Mouse (Mus musculus) embryonic stem cell, embryonic (primary cell): ENCODE measurements around the gene Dhdh.

Experiments used
- CTCF ChIA-PET, 4 experiments: fragments of 300-600 bp in 2 of 4; fragments of 350-600 bp in 2 of 4; sonication (Branson Sonifier 250); formaldehyde crosslinking; loops; one replicate each; lab custom pipeline; 2022; ENCODE audit warnings: inconsistent platforms in 2 of 4; lab: Charles Lee
- POLR2A ChIA-PET, 4 experiments: fragments of 300-600 bp in 2 of 4; fragments of 350-600 bp in 2 of 4; sonication (Branson Sonifier 250); formaldehyde crosslinking; loops; one replicate each; lab custom pipeline; 2022; ENCODE audit warnings: antibody characterized with exemption in 4 of 4, inconsistent platforms in 1 of 4; lab: Charles Lee

Gene Dhdh

DNA sequence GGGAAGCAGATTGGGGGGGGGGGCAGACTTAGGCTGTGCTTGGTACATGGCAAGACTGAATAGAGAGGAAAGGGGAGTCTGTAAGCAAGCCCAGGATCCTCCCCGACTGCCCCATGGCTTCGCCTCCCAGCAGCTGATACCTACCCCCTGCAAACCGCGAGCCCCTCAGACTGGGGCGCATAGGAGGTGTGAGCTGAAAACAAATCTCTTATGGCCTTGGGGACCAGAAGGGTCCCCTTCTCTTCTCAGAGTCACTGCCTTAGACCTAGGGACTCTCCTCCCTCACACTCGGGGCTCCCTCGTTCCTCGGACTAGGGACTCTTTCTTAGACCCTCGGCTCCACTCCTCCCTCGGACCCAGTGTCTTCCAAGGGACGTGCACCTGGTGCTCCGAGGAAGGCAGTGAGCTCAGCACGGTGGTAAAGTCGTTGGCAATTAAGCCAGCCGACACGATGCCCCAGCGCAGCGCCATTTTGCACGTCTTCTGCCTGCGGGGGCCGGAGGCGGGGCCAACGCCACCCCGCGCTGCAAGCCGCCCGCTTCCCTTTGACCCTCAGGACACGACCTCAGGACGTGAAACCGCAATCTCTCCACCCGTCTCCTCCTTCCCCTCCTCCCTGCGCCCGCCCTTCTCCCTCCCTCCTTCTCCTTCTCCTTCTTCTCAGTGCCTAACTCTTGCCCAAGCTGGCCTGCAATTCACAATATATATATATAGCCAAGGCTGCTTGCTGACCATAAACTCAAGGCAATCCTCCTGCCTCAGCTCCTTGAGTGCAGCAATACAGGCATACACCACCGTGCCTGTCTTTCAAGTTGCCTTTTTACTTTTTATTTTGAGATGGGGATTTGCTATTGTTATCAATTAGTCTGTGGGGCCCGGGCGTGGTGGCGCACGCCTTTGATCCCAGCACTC is at the start of gene Dhdh:
TSS of gene Dhdh (minus strand) at position 513 of the 912 bp plus-strand sequence.
- CTCF ChIA-PET, result interaction anchor here in 3 of 4 experiments (0.6 to 2.4 kb wide), 10 partner anchors 10 to 284 kb away, joined by 3 to 9 read pairs (median 4); partner anchors contain the start of gene Ccdc155 (in 1 of the 3)
- POLR2A ChIA-PET, result interaction anchor here in 3 of 4 experiments (0.5 to 4.4 kb wide), 60 partner anchors 8 to 1260 kb away, joined by 3 to 23 read pairs (median 4); partner anchors contain the start of genes Bax (in 2 of the 3), Ftl1 (in 2 of the 3), Nucb1 (in 2 of the 3) and Plekha4 (in 2 of the 3)

DNA sequence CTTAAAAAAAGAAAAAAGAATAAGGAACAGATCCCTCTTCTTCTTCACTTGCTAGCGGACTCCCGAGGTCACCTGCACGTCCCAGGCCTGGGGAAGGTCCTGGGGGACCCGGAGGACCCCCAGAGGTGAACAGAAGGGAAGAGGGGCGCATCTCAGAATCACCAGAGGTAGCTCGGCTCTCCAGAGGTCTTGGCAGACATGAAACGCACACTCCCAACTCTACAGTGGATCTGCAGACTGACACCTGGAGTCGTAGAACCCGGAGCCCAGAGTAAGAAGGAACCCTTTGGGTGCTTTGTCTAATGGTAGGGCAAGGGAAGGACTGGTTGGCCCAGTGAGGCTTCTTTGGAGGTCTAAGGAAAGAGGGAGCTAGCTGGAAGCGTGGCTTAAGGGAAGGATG is 49.0 kb upstream of the Dhdh start:
- ChIA-PET POLR2A (interaction anchor here in 3 of 4 experiments (0.7 to 6.1 kb wide), 14 partner anchors 11 to 172 kb away, joined by 3 to 79 read pairs (median 5); partner anchors contain the start of genes Plekha4 (in 3 of the 3), Ppp1r15a (in 3 of the 3), Ftl1 (in 2 of the 3) and Hsd17b14 (in 1 of the 3)), CTCF (interaction anchor here in 3 of 4 experiments (0.7 to 1.5 kb wide), 5 partner anchors 51 to 102 kb away, joined by 3 to 7 read pairs (median 3); no protein-coding TSS in a partner anchor)

DNA sequence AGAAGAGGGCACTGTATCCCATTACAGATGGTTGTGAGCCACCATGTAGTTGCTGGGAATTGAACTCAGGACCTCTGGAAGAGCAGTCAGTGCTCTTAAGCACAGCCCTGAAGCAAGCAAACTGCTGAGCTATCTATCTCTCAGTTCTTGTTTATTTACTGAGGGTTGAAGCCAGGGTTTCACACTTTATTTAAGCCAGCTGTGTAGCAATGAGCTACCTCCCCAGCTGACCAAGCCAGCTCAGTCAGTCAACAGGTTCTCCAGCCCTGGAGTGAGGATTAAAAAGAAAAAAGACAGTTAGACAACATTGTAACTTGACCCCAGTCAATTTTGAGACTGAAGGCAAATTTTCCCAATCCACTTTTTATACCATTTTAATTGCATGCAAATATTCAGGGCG is 47.1 kb upstream of the Dhdh start:
- POLR2A ChIA-PET, result interaction anchor here in 3 of 4 experiments (0.6 to 3.2 kb wide), 19 partner anchors 9 to 181 kb away, joined by 3 to 20 read pairs (median 4); partner anchors contain the start of genes Plekha4 (in 3 of the 3), Ppp1r15a (in 3 of the 3) and Ftl1 (in 1 of the 3)
- CTCF ChIA-PET, result interaction anchor here (0.5 to 1.1 kb wide), 9 partner anchors 8 to 169 kb away, joined by 3 to 10 read pairs (median 4); partner anchors contain the start of gene Ppfia3 (in 1 of the 4)

- ChIA-PET POLR2A (interaction anchor here in 3 of 4 experiments (1.0 to 1.3 kb wide), 10 partner anchors 8 to 71 kb away, joined by 3 to 6 read pairs (median 4); partner anchors contain the start of genes Ftl1 (in 1 of the 3) and Nucb1 (in 1 of the 3)), CTCF (interaction anchor here in 3 of 4 experiments (0.7 to 1.0 kb wide), 3 partner anchors 9 to 308 kb away, joined by 3 to 9 read pairs (median 4); no protein-coding TSS in a partner anchor)
Observed at GRCm38 (mm10) chr7:45530643-45531042, 42.0 kb upstream of the Dhdh start.

GRCm38 (mm10) chr7:45529461-45529860 is 40.9 kb upstream of the Dhdh start:
- POLR2A ChIA-PET, result interaction anchor here in 3 of 4 experiments (0.7 to 5.5 kb wide), 15 partner anchors 8 to 225 kb away, joined by 3 to 56 read pairs (median 5); partner anchors contain the start of gene Ftl1 (in 1 of the 3)
- CTCF ChIA-PET, result interaction anchor here in 2 of 4 experiments (0.5 to 2.4 kb wide), 3 partner anchors 60 to 403 kb away, joined by 3 to 6 read pairs (median 3); no protein-coding TSS in a partner anchor

DNA sequence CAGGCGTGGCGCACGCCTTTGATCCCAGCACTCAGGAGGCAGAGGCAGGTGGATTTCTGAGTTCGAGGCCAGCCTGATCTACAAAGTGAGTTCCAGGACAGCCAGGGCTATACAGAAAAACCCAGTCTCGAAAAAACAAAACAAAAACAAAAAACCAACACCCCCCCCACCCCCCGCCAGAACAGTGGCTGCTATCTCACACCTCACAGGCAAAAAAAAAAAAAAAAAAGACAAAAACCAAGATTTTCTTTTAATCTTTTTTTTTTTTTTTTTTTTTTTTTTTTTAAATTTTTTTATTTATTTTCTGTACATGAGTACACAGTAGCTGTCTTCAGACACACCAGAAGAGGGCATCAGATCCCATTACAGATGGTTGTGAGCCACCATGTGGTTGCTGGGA is 38.6 kb upstream of the Dhdh start:
- ChIA-PET POLR2A (interaction anchor here in 3 of 4 experiments (0.6 to 7.9 kb wide), 41 partner anchors 8 to 194 kb away, joined by 3 to 140 read pairs (median 12); partner anchors contain the start of genes Hsd17b14 (in 3 of the 3), Bax (in 2 of the 3), Bcat2 (in 2 of the 3) and Fut1 (in 2 of the 3)), CTCF (interaction anchor here in 2 of 4 experiments (0.6 to 1.2 kb wide), 3 partner anchors 9 to 23 kb away, joined by 3 to 4 read pairs (median 4); no protein-coding TSS in a partner anchor)

DNA sequence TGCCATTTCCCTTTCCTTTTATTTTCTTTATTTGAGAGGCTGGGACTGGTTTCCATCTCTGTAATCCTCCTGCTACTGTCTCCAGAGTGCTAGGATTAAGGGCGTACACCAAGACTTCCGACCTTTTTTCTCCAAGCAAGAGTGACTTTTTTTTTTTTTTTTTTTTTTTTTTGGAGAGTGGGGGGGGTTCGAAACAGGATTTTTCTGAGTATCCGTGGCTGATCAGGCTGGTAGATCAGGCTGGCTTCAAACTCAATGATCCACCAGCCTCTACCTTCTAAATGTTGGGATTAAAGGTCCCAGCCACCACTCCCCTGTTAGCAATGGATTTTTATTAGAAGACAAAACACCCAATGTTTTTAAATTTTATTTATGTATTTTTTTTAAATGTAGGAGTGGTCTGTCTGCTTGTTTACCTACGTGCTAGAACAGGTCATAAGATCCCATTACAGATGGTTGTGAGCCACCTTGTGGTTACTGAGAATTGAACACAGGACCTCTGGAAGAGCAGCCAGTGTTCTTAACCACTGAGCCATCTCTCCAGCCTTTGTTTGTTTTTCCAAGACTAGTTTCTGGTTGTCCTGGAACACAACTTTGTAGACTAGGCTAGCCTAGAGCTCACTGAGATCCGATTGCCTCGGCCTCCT is 38.0 kb upstream of the Dhdh start:
- CTCF ChIA-PET, result interaction anchor here in 3 of 4 experiments (0.6 to 1.3 kb wide), 9 partner anchors 10 to 67 kb away, joined by 3 to 9 read pairs (median 3); no protein-coding TSS in a partner anchor
- POLR2A ChIA-PET, result interaction anchor here (0.6 to 7.9 kb wide), 155 partner anchors 8 to 825 kb away, joined by 3 to 140 read pairs (median 5); partner anchors contain the start of genes Ftl1 (in 4 of the 4), Bax (in 3 of the 4), Bcat2 (in 3 of the 4) and Fut1 (in 3 of the 4)

GRCm38 (mm10) chr7:45525809-45526473 is 37.3 kb upstream of the Dhdh start, which contains the start of the genes Ppp1r15a and Plekha4:
Gene Ppp1r15a, minus strand, starts transcription at chr7:45526268.
Gene Plekha4, plus strand, starts transcription at chr7:45526330.
- POLR2A ChIA-PET, result interaction anchor here (0.6 to 7.9 kb wide), 166 partner anchors 8 to 828 kb away, joined by 3 to 140 read pairs (median 5); partner anchors contain the start of genes Ftl1 (in 4 of the 4), Bax (in 3 of the 4), Bcat2 (in 3 of the 4) and Fut1 (in 3 of the 4)
- CTCF ChIA-PET, result interaction anchor here in 2 of 4 experiments (0.6 to 1.3 kb wide), 11 partner anchors 9 to 67 kb away, joined by 3 to 9 read pairs (median 3); partner anchors contain the start of gene Tulp2 (in 1 of the 2)

DNA sequence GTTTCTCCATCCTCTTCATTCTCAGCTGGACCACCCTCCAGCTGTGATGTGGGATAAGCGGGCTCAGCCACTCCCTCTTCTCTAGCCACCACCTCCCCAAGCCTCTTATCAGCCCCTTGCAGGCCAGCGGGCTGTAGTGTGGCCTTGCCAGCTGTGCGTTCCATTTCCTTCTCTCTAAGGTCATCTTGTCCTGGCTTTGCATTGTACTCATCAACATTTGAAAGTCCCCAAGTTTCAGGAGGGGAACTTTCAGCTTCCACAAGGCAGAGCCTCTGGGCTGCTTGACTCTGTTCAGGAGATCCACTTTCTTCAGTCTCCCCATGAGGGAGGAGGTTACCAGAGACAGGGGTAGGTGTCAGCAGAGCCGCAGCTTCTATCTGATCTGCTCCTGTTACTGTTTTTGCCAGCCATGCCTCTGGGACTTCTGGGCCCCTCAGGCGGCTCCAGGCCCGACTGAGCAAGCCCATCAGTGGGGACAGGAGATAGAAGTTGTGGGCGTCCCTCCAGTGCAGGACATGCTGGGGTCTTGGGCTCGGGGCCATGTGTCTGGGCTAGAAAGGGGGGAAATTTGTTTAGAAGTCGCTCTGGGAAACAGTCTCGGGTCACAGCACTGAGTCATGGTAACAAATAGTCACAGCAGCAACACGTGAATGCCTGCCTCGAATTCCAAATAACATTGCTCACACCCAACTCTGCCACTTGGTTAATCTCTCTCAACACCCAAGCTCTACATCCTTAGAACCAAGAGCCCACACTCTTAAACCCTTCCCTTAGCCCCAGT is 36.4 kb upstream of the Dhdh start:
- POLR2A ChIA-PET, result interaction anchor here (0.5 to 7.9 kb wide), 87 partner anchors 8 to 797 kb away, joined by 3 to 140 read pairs (median 7); partner anchors contain the start of genes Bax (in 3 of the 4), Hsd17b14 (in 3 of the 4), Bcat2 (in 2 of the 4) and Ftl1 (in 2 of the 4)
- CTCF ChIA-PET, result interaction anchor here in 2 of 4 experiments (0.5 to 1.3 kb wide), 6 partner anchors 10 to 259 kb away, joined by 3 read pairs; partner anchors contain the start of gene Tulp2 (in 1 of the 2)

DNA sequence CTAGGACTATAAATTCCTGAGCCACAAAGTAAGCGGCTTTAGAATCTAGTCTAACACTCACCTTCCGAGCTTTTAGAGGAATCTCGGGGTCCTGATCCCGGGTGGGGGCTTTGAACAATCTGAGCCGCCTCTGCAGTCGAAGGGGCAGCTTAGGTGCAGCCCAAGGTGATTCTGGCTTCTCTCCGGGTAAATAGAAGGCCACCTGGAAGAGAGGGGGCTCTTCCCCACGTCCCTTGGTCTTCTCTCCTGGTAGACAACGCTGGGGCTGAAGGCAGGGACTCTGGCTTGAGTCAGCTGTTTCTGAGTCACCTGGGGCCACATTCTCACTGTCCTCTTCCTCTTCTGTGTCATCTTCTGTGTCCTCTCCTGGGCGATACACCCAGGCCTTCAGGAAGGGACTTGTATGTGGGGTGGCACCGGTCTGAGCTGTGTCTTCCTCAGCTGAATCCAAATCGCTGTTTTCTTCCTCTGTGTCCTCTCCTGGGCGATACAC is 35.1 kb upstream of the Dhdh start:
- POLR2A ChIA-PET, result interaction anchor here (0.7 to 7.9 kb wide), 29 partner anchors 9 to 255 kb away, joined by 3 to 140 read pairs (median 14); partner anchors contain the start of genes Bax (in 2 of the 4), Bcat2 (in 2 of the 4), Hsd17b14 (in 2 of the 4) and Dhdh (in 1 of the 4)

GRCm38 (mm10) chr7:45522957-45523676 is 34.5 kb upstream of the Dhdh start:
- ChIA-PET CTCF (interaction anchor here in 2 of 4 experiments (1.2 to 1.5 kb wide), 3 partner anchors 15 to 57 kb away, joined by 3 to 4 read pairs (median 3); partner anchors contain the start of gene Bax (in 1 of the 2)), POLR2A (interaction anchor here (0.7 to 7.9 kb wide), 43 partner anchors 8 to 469 kb away, joined by 3 to 140 read pairs (median 6); partner anchors contain the start of genes Bax (in 4 of the 4), Bcat2 (in 2 of the 4), Hsd17b14 (in 2 of the 4) and Dhdh (in 1 of the 4))

More for the DNA sequence above, 35.1 kb upstream of the Dhdh start:
- CTCF ChIA-PET, result no interaction called here

DNA sequence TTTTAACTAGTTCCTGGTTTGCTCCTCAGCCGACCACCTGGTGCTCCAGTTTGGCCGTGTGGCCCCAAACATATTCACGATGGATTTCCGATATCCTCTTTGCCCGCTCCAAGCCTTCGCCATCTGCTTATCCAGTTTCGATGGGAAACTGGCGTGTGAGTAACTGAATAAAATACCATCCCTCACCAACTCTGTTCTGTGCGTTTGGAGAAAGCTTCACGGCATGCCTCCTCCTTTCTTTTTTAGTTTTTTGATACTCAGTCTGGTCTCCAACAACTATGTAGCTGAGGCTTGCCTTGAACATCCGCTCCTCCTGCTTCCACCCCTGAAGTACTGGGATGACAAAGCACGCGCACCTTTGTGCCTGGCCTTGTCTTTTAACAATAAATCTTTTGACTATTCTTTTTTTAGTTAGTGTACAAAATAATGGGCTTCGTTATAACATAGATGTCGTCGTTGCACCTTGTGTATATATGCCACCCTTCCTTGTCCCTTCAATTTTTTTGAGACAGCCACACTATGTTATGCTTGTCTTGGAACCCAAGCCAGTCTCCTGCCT is 33.7 kb upstream of the Dhdh start:
- POLR2A ChIA-PET, result interaction anchor here (0.6 to 7.9 kb wide), 61 partner anchors 8 to 468 kb away, joined by 3 to 140 read pairs (median 5); partner anchors contain the start of genes Bax (in 4 of the 4), Bcat2 (in 2 of the 4), Dhdh (in 2 of the 4) and Ftl1 (in 2 of the 4)
- CTCF ChIA-PET, result interaction anchor here (0.5 to 1.7 kb wide), 30 partner anchors 8 to 918 kb away, joined by 3 to 11 read pairs (median 4); partner anchors contain the start of genes Bax (in 1 of the 4), Dhdh (in 1 of the 4), Gys1 (in 1 of the 4) and Nucb1 (in 1 of the 4)

GRCm38 (mm10) chr7:45521728-45522184 is 33.2 kb upstream of the Dhdh start:
- CTCF ChIA-PET, result interaction anchor here in 3 of 4 experiments (0.5 to 1.7 kb wide), 28 partner anchors 8 to 918 kb away, joined by 3 to 11 read pairs (median 4); partner anchors contain the start of genes Bax (in 1 of the 3), Dhdh (in 1 of the 3), Gys1 (in 1 of the 3) and Nucb1 (in 1 of the 3)
- POLR2A ChIA-PET, result interaction anchor here (0.6 to 7.9 kb wide), 59 partner anchors 8 to 467 kb away, joined by 3 to 140 read pairs (median 5); partner anchors contain the start of genes Bax (in 3 of the 4), Bcat2 (in 2 of the 4), Dhdh (in 2 of the 4) and Ftl1 (in 2 of the 4)
